Mouse (Mus musculus) thymus, adult 2 months (tissue): Measurements from ENCODE around the gene Spcs3. TPM values are rescaled to one million over a fixed set of nuclear protein-coding genes. Genes with fewer than 3 reads are reported as not detected.

Source experiments
- DNase-seq: peaks from one replicate; pipeline ENCODE4 v3.0.0; 2021
- H3K27ac ChIP-seq: fragments of 200-500 bp; 2 replicates; pipeline ENCODE4 v1.5.1; 2012; ENCODE audit warnings: low read length, control low read depth; ENCODE audit not compliant: control insufficient read depth, insufficient read depth
- H3K27me3 ChIP-seq: fragments of 200-500 bp; 2 replicates; pipeline ENCODE4 v1.6.1; 2012; ENCODE audit warnings: mild to moderate bottlenecking, low read length, moderate library complexity, mixed read lengths; ENCODE audit not compliant: control insufficient read depth, insufficient read depth
- H3K36me3 ChIP-seq: fragments of 200-500 bp; 2 replicates; pipeline ENCODE4 v1.6.1; 2012; ENCODE audit warnings: mild to moderate bottlenecking, low read length, moderate library complexity; ENCODE audit not compliant: control insufficient read depth, insufficient read depth
- H3K4me1 ChIP-seq: fragments of 200-500 bp; replicated peaks from 2 replicates; pipeline ENCODE4 v1.6.1; 2012; ENCODE audit warnings: low read length; ENCODE audit not compliant: control insufficient read depth, insufficient read depth
- H3K4me3 ChIP-seq: fragments of 200-500 bp; 2 replicates; pipeline ENCODE4 v1.5.1; 2012; ENCODE audit warnings: mild to moderate bottlenecking, low read length, control low read depth, moderate library complexity; ENCODE audit not compliant: control insufficient read depth, insufficient read depth
- CTCF ChIP-seq: fragments of 200-500 bp; IDR thresholded peaks from 2 replicates; pipeline ENCODE4 v1.5.1; 2012; ENCODE audit warnings: mild to moderate bottlenecking, control low read depth, low read length, moderate library complexity, borderline replicate concordance; ENCODE audit not compliant: control insufficient read depth, poor library complexity, insufficient read depth; ENCODE audit errors: extremely low read depth
- POLR2A ChIP-seq: fragments of 200-500 bp; IDR thresholded peaks from 2 replicates; pipeline ENCODE4 v1.6.1; 2012; ENCODE audit warnings: mild to moderate bottlenecking, low read length, control low read depth, moderate library complexity; ENCODE audit not compliant: control insufficient read depth, poor library complexity, insufficient read depth; ENCODE audit errors: extremely low read depth
- WGBS: fragments of 180-500 bp; shearing (Covaris S2); methylation state at CpG from one replicate; pipeline ENCODE4 v1.1.7; 2018; 5-methylcytosine and 5-hydroxymethylcytosine counted together
- polyA plus RNA-seq: library from polyadenylated mRNA; depleted of rRNA; stranded (reverse); fragments of >200 nt; gene quantifications from 2 replicates; pipeline ENCODE4 v1.2.3, GENCODE M21; 2012

Spcs3 gene
- polyA plus RNA-seq, 1 experiment: 14.3 TPM

GRCm38 (mm10) chr8:54562137-54562536, 32.3 kb upstream of the Spcs3 start:
- H3K36me3 ChIP-seq: no peaks in the 10 kb centered on the region
- no peak overlapping the region for H3K4me3 ChIP-seq
- TF ChIP-seq POLR2A: no peak
- TF ChIP-seq CTCF: no peak
- no peaks in the 10 kb centered on the region for H3K4me1 ChIP-seq
- WGBS: 49% methylated on average over 4 of the region's 4 CpGs
- DNase-seq: no peak
- H3K27me3 ChIP-seq: no peaks in the 10 kb centered on the region
- no peak overlapping the region for H3K27ac ChIP-seq

- Histone ChIP-seq H3K4me1 (no peaks in the 10 kb centered on the region), H3K4me3 (no peak overlapping the region), H3K27ac (no peak overlapping the region), H3K36me3 (no peaks in the 10 kb centered on the region), H3K27me3 (no peaks in the 10 kb centered on the region)
- TF ChIP-seq CTCF (no peak), POLR2A (no peak)
- WGBS: 62% methylated on average over 2 of the region's 2 CpGs
- DNase-seq: no peak
Observed at GRCm38 (mm10) chr8:54554921-54555320, 25.1 kb upstream of the Spcs3 start.

- H3K4me1 ChIP-seq: no peaks in the 10 kb centered on the region
- 96% methylated on average over 12 of the region's 12 CpGs for WGBS
- TF ChIP-seq POLR2A (no peak), CTCF (no peak)
- DNase-seq: no peak
- no peak overlapping the region for H3K4me3 ChIP-seq
- H3K27ac ChIP-seq: no peak overlapping the region
- no peaks in the 10 kb centered on the region for H3K36me3 ChIP-seq
- H3K27me3 ChIP-seq: no peaks in the 10 kb centered on the region
Observed at GRCm38 (mm10) chr8:54550026-54550574, 20.3 kb upstream of the Spcs3 start.

- H3K4me3 ChIP-seq: no peak overlapping the region
- no peaks in the 10 kb centered on the region for H3K36me3 ChIP-seq
- no peak overlapping the region for H3K27ac ChIP-seq
- H3K4me1 ChIP-seq: no peaks in the 10 kb centered on the region
- no peaks in the 10 kb centered on the region for H3K27me3 ChIP-seq
- WGBS: 93% methylated on average over 6 of the region's 6 CpGs
- DNase-seq: no peak
- TF ChIP-seq CTCF: no peak
- no peak for TF ChIP-seq POLR2A
Observed at GRCm38 (mm10) chr8:54548383-54548782, 18.6 kb upstream of the Spcs3 start.

GRCm38 (mm10) chr8:54541331-54541730, 11.5 kb upstream of the Spcs3 start:
- 76% methylated on average over 1 of the region's 1 CpGs for WGBS
- Histone ChIP-seq H3K27ac (no peak overlapping the region), H3K36me3 (no peaks in the 10 kb centered on the region), H3K4me3 (no peak overlapping the region), H3K27me3 (no peaks in the 10 kb centered on the region), H3K4me1 (no peaks in the 10 kb centered on the region)
- no peak for DNase-seq
- TF ChIP-seq POLR2A (no peak), CTCF (no peak)

- H3K27me3 ChIP-seq: no peaks in the 10 kb centered on the region
- no peaks in the 10 kb centered on the region for H3K36me3 ChIP-seq
- TF ChIP-seq CTCF (no peak), POLR2A (no peak)
- H3K4me3 ChIP-seq: no peak overlapping the region
- no peak for DNase-seq
- H3K4me1 ChIP-seq: no peaks in the 10 kb centered on the region
- no peak overlapping the region for H3K27ac ChIP-seq
- 96% methylated on average over 3 of the region's 3 CpGs for WGBS
Observed at GRCm38 (mm10) chr8:54537285-54537684, 7.5 kb upstream of the Spcs3 start.

- DNase-seq: no peak
- H3K36me3 ChIP-seq: no peaks in the 10 kb centered on the region
- no peaks in the 10 kb centered on the region for H3K27me3 ChIP-seq
- no peak overlapping the region for H3K27ac ChIP-seq
- H3K4me1 ChIP-seq: no peaks in the 10 kb centered on the region
- TF ChIP-seq CTCF: no peak
- no peak for TF ChIP-seq POLR2A
- no peak overlapping the region for H3K4me3 ChIP-seq
- 95% methylated on average over 5 of the region's 5 CpGs for WGBS
Observed at GRCm38 (mm10) chr8:54535172-54535571, 5.4 kb upstream of the Spcs3 start.
